Mouse (Mus musculus) brain, adult 2 months (tissue): ENCODE results near the gene Pakap.

Source experiments
- DNase-seq: peaks from one replicate; pipeline ENCODE4 v3.0.0; 2011; ENCODE audit warnings: low read depth, low spot score

Pakap gene

DNA sequence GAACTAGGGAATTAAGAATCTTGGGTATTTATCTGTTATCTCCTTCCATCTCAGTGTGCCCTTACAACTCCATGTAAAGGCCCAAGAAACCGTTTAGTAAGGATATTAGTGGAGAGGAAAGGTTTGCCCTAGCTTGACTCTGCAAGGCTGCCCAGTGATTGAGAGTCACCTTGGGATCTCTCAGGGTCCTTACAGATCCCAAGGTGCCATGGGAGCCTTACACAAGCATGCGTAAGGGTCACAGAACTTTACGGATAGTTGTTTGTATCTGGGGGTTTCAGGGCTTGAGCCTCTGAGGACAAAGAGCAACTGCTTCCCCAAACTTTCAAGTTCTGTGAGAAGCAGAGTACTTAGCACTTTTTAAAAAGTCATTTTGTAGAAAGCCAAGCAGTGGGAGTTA, 6.2 kb downstream of the Pakap start:
- DNase-seq = no peak

DNA sequence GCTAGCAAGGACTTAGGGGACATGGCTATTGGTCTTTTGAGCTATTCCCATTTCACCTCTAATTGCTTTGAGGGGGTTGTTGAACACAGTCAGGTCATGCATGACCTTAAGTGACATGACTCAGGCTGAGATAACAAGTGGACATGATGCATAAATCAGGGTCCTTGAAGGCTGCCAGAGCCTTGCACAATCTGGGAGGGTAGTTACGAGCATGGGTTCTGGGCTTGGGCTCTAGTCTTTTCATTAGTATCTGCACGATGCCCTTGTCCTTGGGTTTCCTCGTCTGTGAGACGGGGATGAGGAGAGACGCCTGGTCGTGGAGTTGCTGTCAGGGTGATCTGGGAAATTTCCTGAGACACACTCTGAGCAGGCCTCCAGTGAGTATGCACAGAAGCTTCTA, 6.7 kb downstream of the Pakap start:
- DNase-seq = no peak

- DNase-seq = no peak
Measured at GRCm38 (mm10) chr4:57575686-57576085, 7.7 kb downstream of the Pakap start.

DNA sequence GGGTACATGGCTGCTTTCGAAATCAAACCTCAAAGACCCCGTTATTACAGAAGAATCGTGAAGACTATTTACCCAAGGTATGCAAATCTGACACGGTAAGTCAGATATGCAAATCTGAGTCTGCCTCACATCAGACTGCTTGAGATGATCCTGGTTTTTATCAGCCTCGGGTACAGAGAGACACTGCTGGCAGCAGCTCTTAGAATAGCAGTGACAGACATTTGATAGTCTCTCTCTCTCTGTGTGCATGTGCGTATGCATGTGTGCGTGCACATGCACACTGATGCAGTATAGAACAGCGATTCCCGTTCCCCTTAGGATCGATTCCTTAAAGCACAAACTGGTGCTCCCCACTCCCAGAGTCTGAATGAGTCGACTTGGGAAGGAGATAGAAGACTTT, 8.1 kb downstream of the Pakap start:
- DNase-seq = no peak

GRCm38 (mm10) chr4:57579683-57580082, 11.7 kb downstream of the Pakap start:
- no peak for DNase-seq

DNA sequence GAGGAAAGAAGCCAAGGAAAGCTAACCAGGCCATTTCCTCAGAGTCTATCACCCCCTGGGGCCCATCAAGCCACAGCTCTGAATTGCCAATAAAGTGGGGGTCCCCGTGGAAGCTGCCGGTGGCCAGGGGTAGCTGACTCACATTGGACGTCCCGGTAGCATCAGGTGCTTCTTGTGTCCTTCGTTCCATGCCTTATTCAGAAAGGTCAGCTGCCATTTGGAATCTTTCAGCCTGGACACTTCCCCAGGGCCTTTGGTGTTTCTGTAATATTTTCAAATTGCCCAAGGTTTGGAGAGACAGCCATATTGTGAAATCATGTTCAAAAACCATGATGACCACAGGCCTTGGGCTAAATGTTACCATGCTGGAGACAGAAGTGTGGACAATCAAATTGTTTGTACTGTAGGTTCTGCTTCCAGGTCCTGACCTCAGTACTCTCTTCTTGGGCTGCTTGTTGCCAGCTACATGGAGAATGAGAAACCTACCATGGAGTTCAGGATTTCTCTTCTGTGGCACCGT, 17.4 kb downstream of the Pakap start:
- no peak for DNase-seq

DNA sequence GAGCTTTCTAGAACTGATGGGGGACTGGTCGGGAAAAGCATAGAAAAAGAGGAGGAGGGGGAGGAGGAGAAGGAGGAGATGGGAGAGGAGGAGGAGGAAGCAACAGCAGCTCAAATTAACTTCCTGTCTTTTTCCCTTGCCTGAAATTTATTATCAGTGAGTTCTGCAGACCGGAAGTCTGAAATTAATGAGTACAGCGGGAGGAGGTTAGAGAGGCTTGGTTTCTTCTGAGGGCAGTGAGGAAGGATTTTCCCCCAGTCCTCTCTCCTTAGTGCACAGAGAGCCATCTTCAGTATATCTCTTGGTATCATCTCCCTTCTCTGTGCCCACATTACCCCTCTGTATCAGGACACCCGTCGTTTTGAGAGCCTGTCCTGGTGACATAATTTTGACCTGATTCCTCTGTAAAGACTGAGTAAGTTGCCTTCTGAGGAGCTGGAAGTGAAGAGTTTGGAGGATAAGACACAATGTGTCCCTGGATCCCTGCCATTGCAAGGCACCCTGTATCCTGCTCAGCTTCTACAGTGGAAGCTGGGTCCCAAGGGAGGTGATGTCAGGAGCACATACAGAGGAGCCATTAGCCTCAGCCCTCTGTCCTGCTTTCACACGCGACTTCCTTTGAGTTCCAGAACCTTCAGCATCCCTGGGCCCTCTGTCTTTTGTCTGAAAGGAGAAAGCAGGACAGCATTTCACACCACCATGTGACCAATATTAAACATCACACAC, 19.1 kb downstream of the Pakap start:
- DNase-seq = no peak

DNA sequence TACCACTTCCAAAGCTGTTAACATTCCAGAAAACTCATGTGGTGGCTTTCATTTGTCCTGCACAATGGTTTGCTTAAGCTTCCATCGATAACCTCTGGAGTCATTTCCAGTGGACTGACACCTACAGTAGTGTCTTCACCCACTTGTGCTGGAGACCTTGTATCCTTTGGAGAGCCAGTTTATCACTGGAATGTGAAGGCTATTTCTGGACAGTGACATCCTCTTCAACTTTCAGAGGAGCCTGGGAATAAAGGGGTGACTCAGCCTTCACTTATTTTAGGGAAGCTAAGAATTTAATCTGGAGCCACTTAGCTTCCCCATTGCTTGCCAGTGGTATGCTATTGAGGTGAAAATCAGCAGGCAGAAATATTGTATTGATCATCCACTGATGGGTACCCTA, 20.4 kb downstream of the Pakap start:
- DNase-seq = no peak

GRCm38 (mm10) chr4:57592751-57593150, 24.8 kb downstream of the Pakap start:
- no peak for DNase-seq

DNA sequence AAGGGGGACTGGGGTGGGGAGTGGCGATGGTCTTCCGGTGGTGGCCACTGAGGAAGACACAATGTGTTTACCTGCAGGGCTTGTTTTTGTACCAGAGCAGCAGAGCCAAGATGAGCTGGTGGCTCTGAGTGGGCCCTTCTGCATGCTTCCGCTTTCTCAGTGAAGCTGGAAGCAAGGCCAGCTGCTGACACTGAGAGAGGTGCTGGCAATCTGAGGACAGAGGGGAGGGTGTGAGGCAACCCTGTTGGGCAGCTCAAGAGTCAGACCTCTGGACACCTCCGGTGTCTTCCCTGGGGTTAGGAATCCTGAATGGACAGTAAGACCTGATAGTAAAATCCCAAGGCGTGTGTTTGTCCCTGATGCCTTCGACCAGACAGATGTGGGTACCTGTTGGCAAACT, 32.0 kb downstream of the Pakap start:
- DNase-seq = no peak

- DNase-seq = no peak
Measured at GRCm38 (mm10) chr4:57600685-57601457, 32.9 kb downstream of the Pakap start.

GRCm38 (mm10) chr4:57601458-57601835, 33.5 kb downstream of the Pakap start:
- DNase-seq = no peak

DNA sequence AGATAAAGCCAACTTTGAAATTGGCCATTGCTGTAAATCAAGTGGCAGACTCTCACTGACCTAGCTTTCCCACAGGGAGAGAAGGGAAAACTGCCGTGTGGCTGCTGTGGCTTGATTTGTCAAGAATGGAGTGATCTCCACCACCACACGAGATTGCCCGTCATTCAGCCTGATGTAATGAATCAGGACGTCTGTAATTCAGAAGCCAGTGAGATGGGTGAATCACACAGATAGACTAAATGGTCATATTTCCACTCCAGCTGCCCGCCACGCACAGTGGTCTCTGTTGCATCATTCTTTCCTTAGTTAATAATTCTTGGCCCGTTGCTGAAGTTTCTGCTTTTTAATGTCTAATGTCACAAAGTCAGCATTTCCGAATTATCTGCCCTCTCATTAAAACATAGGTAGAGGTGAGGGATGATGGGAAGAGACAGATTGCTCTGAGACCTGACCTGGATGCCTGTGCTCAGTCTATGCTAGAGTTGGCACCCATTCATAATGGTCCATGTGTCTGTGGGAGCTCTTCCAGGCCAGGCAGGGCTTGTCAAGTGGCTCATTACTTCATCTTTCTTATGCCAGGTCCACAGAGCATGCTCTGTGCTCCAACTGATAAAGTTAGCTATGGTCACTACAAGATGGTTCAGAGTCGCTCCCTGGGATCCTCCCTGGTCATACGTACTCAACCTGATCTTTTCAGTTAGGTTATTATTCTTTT, 34.1 kb downstream of the Pakap start:
- peak; percentile 87 for DNase-seq

- DNase-seq = peak; percentile 59
Measured at GRCm38 (mm10) chr4:57606258-57606657, 38.3 kb downstream of the Pakap start.

DNA sequence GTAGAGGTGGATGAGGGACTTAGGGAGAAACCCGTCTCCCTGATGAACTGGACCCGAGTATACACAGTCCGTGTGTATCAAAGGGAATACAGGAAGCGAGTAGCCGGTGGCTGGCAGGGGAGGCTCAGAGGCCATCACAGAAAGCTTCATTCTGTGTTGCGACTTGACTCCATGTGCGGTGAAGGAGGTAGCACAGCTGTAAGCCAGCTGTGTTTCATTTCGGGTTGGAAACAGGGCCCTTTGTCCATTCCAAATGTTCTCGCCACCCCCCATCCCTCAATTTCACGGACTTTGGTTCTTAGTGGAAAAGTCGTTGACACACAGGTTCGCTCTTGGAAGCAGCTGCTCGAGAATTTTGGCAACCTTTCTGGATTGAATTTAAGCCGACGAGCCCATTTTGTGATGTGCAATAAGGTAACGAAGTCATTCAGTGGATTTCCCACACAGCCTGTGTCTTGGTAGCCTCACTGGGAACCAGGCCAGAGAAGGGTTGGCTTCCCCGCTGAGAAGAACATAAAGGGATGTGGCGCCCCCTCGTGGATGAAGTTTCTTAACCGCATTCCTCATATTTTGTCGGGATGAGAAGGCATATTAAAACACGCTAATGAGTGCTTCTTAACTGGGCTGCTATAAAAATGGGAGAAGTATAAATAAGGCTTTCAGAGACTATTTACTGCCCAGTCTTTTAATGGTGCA, 39.4 kb downstream of the Pakap start:
- DNase-seq = peak; percentile 96

GRCm38 (mm10) chr4:57611303-57612077, 43.5 kb downstream of the Pakap start:
- no peak for DNase-seq

GRCm38 (mm10) chr4:57612716-57613115, 44.7 kb downstream of the Pakap start:
- DNase-seq = no peak

GRCm38 (mm10) chr4:57614686-57615085, 46.7 kb downstream of the Pakap start:
- no peak for DNase-seq

GRCm38 (mm10) chr4:57618743-57619142, 50.8 kb downstream of the Pakap start:
- DNase-seq = no peak

GRCm38 (mm10) chr4:57622816-57623215, 54.8 kb downstream of the Pakap start:
- peak; percentile 80 for DNase-seq

DNA sequence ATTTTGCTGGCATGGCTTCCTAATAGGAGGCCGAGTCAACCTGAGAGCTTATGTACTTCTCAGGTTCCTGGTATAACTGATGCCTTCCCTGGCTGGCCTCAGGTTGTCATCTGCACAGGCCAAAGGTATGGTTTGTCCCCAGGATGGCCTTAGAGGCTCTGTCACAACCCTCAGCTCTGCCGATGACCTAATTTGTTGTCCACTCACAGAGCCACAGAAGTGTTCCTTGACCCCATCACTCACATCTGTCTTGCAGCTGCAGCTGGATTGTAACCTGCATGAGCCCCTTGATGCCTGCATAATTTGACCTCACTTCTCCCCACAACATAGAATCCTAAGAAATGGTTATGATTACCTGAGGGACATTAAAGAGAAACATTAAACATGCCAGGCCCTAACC, 56.8 kb downstream of the Pakap start:
- no peak for DNase-seq
